Mouse (Mus musculus) mouse trophoblast stem cell (cell line): ENCODE results near the gene Rab11fip2.

Source experiments
- in situ Hi-C, 2 experiments: fragments of 300-500 bp; cut with MseI, MboI; formaldehyde crosslinking; loops; 2 replicates in 1 of 2; 3 replicates in 1 of 2; pipeline ENCODE4 v1.15.1; 2025

Gene Rab11fip2

DNA sequence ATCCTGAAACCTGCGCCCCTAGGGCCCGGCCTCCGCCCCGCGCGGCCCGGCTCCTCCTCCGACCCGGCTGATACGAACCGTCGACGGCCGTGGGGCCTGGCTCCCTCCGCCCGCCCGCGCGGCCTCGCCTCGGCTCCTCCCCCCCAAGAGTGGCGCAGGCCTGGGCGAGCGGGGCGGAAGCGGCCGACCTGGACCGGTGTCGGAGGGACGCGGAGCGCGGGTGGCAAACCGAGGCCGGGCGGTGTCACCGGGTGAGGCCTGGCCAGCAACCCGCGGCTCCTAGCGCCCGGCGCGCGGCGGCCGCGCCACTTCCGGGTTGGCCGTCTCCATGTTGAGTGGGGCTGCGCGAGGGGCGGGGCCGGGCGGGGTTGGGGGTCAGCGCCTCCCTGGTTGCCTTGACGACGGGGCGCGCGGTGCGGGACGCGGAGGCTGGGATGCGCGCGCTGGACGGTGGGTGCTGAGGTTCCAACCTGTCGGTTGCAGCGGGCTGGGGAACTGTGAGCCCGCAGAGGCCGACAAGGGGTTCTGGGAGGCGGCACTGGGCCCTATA, at the start of gene Rab11fip2:
Rab11fip2 (minus strand) TSS at position 333 of the 550 bp plus-strand sequence.
- in situ Hi-C loops: no loop called here

DNA sequence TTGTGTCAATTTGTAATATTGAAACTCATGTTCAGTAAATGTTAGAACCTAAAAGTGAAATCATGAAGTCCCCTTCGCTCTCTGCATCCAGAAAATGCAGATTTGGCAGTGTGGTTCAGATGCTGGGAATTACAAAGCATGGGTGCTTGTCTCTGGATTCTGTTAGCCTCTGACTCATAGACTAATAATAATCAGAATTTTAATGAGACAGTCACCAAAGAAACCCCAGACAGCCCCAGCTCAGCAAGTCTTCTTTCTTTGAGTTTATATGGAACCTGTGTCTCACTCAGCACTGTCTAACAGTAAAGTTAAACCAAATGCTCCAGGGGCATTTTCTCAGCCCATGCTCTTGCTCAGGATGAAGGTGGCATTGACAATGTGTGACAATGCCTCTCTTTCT, 38.1 kb upstream of the Rab11fip2 start:
- in situ Hi-C loops: no loop called here

DNA sequence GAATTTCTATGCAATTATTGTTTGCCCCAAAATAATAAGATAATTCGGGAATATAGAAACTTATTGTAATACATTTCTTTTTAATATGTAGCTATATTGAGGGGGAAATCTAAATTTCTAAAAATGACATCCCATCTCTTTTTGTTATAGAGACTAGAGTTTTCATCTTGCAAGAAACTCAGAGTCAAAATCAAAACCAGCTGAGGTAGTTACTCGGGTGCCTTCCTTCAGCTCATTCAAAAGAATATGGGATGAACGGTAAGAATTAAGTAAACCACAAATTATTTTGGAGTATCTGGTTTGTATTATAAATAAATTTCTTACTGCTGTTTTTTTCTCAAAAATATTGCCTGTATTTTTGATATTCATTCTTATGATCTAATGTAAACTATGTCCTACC, 11.5 kb upstream of the Rab11fip2 start:
- in situ Hi-C loops: no loop called here

DNA sequence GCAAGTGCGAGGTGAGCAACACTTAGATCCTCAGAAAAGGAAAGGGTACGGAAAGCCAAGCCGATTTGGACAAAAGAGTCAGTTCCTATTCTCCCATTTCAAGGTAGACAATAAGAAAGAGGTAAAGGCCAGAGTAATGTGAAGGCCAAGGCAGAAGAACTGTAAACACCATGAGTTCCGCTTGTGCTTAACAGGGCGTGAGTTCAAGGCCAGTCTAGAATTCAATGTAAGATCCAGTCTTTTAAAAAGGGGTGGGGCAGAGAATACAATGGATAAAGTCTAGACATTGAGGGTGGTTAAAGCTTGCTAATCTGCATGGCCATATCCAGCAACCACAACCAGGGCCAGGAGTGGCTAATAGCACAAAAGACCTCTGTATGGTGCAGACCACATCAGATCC, 6.3 kb upstream of the Rab11fip2 start:
- in situ Hi-C loops: no loop called here

DNA sequence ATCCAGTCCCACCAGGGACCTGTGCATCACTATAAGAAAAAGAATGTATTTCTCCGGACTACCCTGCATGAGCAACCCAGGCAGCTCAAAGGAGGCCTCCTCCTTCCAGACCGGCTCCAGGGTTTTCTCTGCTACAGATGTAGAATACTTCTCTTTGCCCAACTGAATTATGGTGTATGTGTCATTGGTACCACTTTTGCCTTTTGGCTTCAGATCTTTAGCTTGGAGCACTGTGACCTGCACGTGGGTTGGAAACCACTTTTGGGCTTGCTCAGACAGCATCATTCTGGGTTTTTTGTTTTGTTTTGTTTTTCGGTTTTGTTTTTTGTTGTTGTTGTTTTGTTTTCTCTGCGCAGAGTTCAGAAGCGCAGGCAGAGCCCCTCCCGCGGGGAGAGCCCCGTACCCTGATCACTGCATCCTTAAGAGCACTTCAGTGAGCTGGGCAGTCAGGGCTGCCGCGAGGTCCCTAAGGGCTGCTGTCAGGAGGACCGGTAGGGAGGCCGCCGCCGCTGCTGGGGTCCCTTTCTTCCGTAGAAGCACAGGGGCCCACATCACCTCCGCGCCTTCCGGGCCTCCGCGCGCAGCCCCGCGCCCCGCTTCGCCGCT, 635 bp downstream of the Rab11fip2 start:
- in situ Hi-C loops: no loop called here

DNA sequence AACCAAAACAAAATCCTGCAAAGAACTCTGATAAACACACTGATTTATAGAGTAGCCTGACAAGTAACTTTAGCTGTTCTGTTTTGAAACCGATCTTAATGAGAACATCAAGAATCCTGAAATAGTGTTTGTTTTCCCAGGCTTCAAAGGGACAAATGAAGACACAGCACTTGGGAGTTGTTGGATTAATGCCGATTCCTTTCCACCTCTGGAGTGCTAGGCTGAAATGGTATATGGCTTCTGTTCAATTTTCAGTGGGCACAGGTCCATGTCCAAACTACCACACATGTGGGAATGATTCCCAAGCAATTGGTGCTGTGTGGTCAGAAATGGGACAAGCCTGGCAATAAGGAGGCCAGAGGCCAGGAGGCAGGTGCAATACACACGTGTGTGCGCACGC, 3.7 kb downstream of the Rab11fip2 start:
- in situ Hi-C loops: no loop called here

DNA sequence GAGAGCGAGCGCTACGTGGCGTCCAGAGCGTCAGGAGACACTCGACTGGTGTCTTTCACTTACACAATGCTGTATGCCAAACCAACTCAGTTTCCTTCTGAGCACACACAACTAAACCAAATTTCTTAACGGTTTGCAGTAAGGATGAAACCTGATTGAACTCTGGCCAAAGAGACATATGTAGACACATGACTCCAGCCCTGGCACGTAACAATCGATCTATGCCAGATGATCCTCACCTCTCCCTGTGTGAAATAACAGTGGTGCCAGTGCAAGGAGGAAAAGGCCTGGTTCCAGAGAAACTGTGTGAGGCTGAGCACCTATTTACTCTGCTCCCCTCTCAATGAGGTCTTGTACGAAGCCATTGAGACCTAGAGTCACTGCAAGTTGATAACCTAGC, 11.4 kb downstream of the Rab11fip2 start:
- in situ Hi-C loops: no loop called here

DNA sequence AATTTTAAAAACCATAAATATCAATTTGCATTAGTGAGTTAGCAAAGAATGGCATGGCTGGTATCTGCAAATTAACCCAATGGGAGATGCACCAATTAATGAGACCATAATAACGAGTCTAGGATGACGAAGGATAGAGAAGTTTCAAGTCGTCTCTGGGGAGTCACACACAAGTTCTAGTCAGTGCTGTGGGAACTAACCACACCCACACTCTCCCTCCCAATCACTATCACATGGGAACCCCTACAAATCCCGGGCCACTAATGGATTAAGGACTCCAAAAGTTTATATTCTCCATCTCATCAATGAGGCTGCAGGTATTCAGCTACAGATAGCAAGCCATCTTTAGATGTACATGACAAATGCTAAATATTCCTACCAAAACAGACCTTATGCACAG, 14.8 kb downstream of the Rab11fip2 start:
- in situ Hi-C loops: no loop called here

DNA sequence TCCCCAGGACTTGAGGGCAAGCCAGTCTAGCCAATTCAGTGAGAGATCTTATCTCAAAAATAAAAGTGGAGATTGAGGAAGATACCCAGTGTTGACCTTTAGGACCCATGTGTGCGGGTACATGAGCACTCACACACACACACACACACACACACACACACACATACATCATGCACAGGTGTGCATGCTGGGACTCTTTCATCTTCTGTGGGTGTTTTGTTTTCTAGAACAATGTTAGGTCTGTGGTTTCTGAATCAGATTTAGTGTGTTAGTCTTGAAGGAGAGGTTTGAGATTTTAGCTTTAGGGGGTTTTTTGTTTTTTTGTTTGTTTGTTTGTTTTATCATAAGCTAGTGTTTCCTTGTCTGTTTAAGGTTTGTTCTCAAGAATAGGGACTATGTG, 17.3 kb downstream of the Rab11fip2 start:
- in situ Hi-C loops: no loop called here

DNA sequence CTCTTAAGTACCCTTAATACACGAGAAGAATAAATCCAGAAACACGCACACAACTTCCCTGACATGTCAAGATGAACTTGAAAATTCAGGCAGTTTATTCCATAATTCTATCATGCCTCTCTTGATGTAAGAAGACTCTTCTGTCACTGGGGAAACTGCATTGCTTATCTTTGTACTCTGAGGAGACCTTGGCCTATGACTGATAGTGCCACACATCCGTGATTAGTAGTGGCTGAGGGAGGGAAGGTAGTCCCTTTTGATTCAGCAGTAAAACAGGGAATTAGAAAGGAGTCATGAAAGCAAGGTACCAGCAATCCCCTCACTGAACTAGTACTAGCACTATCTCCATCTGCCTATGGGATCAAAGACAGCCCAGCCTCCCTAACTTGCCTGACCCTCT, 22.6 kb downstream of the Rab11fip2 start:
- in situ Hi-C loops: no loop called here

DNA sequence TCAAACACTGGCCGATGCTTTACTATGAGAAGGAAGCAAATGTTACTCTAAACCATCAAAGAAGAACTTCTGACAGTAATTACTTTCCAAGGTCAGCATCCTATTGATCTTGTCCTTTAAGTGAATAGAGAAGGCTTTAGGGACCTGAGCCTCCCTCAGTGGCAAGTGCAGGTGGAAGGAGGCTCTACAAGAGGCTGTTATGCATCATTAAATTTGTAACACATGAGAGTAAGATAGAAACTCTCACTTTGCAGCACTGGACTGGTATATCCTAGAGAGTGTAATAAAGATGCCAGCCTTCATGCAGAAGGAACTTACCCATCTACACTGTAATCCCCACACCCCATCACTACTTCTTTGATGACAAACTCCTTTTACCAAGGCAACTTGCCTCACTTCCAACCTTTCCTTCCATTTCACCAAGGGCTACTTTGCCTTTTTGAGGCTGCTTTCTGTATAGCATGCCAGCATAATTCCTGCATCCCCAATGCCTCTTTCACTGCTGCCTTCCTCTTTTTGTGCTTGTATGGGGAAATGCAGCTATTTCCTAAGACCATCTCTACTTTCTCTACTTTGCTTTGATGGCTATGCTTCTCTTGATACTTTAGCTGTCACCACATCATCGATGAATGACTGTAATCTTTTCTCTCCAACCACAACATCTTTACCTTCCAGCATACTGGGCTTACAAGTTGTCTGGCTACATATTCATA, 25.4 kb downstream of the Rab11fip2 start:
- in situ Hi-C loops: no loop called here

DNA sequence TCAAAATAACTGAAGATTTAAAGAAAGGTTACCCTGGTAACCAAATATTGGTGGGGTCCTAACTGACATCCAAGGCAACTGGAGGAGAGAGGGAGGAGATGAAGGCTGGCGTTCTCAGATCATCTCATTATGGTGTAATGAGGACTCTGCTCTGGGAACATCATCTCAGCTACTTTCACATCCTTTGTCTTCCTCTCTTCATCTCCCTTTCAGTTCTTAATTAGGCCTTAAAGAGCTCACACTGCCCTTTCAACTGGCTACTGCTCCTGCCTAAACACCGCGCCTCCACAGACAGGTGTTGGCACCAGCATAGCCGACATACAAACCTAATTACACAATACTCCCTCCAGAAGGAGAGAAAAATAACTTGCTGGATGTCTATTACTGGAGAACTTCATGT, 31.9 kb downstream of the Rab11fip2 start:
- in situ Hi-C loops: no loop called here

DNA sequence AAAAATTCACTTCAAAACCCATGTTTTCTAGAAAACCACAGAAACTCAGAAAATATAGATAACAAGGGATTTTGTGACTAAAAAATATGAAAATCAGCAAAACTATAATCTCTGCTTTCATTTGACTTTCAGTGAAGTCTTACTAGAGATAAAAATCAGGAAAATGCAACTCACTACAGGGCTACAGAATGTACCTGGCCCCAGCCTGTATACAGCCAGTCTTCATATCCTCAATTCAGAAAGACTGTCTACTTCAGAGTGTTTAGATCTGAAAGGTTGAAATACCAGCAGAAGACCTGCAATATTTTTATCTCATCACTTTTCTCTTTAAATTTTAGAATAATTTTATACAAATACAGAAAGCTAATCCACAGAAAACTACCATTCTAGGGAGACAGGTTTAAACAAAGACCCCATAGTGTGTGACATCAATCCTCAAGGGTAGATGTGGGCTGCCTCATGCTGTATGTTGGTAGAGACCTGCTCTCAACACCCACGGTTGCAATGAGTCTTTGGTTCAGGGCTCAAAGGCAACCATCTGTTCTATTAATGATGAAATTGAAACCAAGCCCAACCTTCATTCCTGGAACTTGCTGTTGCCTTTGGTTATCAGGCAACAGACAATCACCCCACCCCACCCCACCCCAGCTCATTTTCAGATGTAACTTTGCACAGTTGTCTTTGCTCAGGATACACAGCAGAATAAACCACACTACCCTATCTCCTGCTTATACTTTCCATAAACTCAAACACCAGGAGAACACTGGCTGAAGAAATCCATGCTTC, 38.0 kb downstream of the Rab11fip2 start:
- in situ Hi-C loops: no loop called here

DNA sequence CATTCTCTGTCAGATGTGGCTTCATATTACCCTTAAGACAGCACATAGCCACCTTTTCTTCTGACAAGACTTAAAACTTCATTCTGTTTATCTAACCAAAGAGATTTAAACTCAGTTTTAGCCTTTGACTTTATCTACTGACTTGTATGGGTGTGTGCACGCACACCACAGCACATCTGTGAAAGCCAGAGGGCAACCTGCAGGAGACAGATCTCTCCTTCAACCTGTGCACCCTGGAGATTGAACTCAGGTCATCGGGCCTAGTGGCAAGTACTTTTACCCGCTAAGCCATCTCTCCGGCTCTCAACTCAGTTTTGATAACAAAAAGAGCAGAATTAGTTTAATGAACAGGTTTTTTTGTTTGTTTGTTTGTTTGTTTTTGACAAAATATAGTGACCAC, 43.5 kb downstream of the Rab11fip2 start:
- in situ Hi-C loops: no loop called here

DNA sequence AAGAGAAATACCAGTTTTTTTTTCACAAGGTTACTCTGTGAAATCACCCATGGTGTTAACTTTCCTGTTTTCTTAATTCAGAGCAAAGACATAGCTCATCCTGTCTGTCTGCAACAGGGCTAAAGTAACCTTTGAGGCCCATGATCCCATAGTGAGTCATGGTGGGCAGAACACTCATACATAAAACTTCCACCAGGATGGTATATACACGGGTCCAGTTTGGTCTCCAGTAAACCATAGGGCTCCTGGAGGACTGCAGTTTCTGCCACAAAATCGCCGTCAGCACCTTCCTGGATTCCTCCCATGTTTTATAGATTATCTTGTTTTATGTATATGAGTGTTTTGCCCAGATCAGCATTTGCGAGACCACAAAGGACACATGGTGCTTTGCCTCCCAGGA, 45.2 kb downstream of the Rab11fip2 start:
- in situ Hi-C loops: no loop called here

DNA sequence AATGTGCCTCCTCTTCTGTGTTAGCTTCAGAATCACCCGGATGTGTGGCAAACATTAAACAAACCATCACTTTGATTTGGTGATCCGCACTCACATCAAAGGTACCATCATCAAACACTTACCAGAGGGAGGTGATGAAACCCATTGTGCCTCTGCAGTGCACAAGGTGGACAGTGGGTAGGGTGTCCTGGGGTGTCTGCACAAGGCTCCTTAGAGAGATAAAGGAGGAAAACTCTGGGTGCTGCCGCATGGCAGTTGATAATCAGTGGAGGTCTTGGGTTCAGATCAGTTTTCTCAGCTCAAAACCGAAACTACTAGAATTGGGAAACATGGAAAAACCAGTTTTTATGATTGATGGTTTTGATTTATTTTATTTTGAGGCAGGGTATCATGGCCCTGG, 54.1 kb downstream of the Rab11fip2 start:
- in situ Hi-C loops: no loop called here

DNA sequence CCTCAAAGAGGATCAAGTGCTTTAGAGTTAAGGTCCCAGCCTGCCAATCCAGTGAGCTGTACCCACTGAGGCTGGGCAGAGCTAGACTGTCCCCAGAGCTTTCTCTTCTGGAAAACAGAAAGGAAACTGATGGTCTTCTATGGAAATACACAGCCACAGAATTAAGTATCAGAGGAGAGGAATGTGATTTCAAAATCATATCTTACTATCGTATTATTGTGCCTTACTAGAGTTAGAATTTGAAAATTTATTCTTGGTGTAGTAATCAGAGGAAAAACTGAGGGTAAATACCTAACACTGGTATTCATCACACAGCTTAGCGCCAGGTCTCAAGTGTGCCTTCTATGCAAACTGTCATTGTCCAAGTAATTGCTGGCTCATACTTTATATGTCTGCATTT, 54.6 kb downstream of the Rab11fip2 start:
- in situ Hi-C loops: no loop called here

DNA sequence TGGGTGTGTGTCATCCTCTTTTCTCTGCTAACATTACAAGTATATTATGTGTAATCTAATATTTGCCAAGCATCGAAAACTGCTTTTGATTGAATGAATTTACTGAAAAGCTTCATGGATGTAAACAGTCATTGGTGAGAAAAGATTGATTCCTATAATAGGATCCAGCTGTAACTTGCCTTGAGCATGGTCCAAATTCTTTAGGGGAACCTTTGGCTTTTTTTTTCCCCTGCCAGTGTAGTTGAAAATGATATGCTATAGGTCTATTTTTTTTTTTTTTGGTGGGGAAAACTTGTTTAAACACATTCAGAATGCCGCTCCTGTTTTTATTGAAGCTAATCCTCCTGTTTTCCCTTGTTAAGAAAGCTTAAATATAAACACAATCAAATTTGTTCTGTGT, 55.6 kb downstream of the Rab11fip2 start:
- in situ Hi-C loops: no loop called here

DNA sequence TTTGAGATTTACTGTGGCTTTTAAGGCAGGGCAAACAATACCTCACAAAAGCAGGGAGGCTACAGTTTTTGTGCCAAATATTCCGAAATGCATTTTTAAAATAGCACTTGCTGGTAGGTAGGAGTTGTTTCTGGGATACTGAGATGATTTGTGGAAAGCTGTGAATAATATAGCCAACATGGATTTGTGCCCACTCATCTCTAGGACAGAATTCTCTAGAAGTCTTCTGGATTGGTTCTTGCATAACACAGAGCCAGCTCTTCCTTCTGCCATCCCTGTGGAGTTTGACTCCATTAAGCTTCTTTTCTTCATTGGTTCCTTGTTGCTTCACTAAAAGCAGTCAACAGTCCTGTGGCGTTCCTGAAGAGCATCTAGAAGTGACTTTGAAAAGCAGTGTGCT, 58.2 kb downstream of the Rab11fip2 start:
- in situ Hi-C loops: no loop called here

DNA sequence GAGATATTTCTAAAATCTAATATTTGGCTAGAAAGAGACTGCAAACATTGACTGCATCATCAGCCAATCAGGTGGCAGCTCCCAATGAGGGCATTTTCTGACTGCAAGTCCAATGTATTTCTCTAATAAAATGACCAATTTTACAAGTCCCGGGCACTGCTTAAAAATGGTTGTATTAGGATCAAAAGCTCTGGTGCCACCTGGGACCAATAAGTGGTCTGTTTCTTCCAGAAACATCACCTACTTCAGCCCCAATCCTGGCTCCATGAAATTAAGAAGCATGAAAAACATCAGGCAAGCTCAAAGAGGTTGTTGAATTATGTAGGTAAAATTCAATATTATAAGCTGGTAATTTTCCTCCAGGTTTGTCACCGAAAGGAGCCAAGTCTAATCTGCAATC, 66.2 kb downstream of the Rab11fip2 start:
- in situ Hi-C loops: no loop called here

DNA sequence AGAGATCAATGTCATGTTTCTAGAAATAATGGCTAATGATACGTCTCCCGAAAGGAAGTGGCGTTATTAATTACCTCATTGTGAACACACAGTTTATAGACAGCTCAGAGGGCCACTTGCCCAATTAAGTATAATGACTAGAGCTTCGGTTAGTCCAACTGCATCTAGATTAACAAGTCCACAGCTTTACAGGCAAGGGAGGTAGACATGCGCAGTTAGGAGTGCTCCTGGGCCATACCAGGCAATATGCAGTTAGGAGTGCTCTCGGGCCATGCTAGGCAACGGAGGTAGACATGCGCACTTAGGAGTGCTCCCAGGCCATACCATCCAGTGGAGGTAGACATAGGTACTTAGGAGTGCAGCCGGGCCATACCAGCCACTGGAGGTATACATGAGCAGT, 76.8 kb downstream of the Rab11fip2 start:
- in situ Hi-C loops: no loop called here

DNA sequence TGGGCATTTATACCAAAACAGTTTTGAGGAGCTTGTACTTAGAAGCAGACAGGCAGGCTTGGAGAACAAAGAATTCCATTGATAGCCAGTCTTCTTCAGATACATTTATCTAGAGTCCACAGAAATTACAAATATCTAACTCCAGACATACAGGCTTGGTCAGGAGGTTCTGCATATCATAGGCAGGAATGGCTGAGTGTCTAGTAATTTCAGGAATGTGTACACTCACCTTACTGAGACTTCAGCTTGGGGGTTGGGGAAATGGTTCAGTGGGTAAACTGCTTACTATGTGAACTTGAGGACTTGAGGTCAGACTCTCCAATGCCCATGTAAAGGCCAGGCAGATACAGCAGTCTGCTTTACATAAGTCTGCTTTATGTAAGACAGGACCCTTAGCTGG, 81.0 kb downstream of the Rab11fip2 start:
- in situ Hi-C loops: no loop called here

DNA sequence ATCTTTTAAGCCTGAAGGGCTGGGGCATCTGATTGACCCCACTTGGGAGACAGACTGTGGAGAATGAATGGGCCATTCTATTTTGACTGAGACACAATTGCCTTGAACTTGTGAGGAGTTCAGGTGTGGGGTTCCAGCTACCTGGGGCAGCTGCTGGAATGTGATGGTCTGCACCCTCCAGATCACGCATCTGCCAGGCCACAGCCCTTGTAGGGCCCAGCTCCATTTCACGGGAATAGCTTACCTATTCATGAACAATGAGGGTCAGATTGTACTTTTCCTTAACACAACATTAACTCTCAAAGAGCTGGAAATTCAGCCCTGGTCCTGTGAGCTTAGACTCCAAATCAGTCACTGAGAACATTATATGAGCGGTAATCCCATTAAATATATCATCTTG, 82.7 kb downstream of the Rab11fip2 start:
- in situ Hi-C loops: no loop called here
